Mouse (Mus musculus): ENCODE results near the gene Ccdc167. TPM values are rescaled to one million over a fixed set of nuclear protein-coding genes. Genes with fewer than 3 reads are reported as not detected.

Ccdc167 gene
- polyA plus RNA-seq, 1 experiment from 2014 or later, result 4.6 TPM

DNA sequence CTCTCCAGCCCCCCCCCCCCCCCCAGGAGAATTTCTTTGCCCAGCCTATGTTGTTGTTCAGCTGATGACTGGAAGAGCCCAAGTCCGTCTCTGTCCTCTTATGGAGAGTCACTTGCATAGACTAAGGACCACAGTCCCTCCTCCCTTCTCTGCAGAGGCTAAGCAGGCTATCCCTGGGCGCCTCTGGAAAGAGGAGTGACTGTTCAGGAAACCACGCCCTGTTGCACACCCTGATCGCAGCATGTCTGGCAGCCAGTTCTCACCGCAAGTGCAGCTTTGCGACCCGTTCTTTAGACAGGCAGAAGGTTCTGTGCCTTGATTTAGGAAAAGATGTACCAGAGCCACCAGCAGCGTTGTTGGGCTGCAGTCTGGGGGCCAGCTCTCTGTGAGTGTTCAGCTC, 78.9 kb downstream of the Ccdc167 start:
- Histone ChIP-seq H3K36me3 (replicated peaks; ENCODE audit: insufficient read depth, low read length) (peaks cover 76% of the 10 kb centered on the region), H3K27ac (ENCODE audit: low read depth) (peak overlapping the region; percentile 57; the same call in 1 of the 2 replicates), H3K27me3 (ENCODE audit: insufficient read depth, low read length) (no peaks in the 10 kb centered on the region), H3K4me2 (ENCODE audit: low read depth, low read length) (peak overlapping the region; percentile 49), H3K9me3 (ENCODE audit: low read length) (no peaks in the 10 kb centered on the region), H3K4me3 (ENCODE audit: low read depth, low read length) (no peak overlapping the region), H3K9ac (replicated peaks) (no peak overlapping the region), H3K4me1 (ENCODE audit: insufficient read depth) (peaks cover 15% of the 10 kb centered on the region)
- ATAC-seq (peak; percentile 72), DNase-seq (peak; percentile 61)
- no peak for TF ChIP-seq EP300 (IDR thresholded peaks at IDR 0.05; ENCODE audit: low read depth)
- no peak for TF ChIP-seq CTCF (IDR thresholded peaks at IDR 0.05; ENCODE audit: low read depth)
- WGBS (ENCODE audit: insufficient replicate concordance), result 38% methylated on average over 8 of the region's 8 CpGs

DNA sequence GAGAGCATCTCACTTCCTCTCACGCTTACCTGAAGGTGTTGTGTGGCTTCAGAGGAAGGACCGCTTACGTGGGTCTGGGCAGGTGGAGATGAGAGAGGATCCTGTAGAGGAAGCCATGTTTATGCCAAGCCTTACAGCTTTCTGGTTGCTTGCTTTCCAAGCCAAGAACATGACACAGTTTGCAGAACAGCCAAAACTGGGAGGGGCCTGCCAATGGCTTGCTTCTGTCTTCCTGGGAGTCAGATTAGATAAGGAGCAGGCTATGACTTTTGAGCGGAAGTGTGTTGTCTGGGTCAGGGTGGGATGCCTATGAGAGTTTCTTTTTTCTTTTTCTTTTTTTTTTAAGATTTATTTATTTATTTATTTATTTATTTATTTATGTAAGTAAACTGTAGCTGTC, 79.5 kb downstream of the Ccdc167 start:
- TF ChIP-seq CTCF (IDR thresholded peaks at IDR 0.05; ENCODE audit: low read depth) (no peak), EP300 (IDR thresholded peaks at IDR 0.05; ENCODE audit: low read depth) (no peak)
- no peak for DNase-seq
- peak overlapping the region; percentile 57; the same call in 1 of the 2 replicates for H3K27ac ChIP-seq (ENCODE audit: low read depth)
- no peak overlapping the region for H3K4me3 ChIP-seq (ENCODE audit: low read depth, low read length)
- ATAC-seq, result peak; percentile 38; the same call in 1 of the 2 replicates
- H3K27me3 ChIP-seq (ENCODE audit: insufficient read depth, low read length), result no peaks in the 10 kb centered on the region
- no peak overlapping the region for H3K9ac ChIP-seq (replicated peaks)
- H3K4me2 ChIP-seq (ENCODE audit: low read depth, low read length), result peak overlapping the region; percentile 36
- WGBS (ENCODE audit: insufficient replicate concordance), result 79% methylated on average over 4 of the region's 4 CpGs
- peaks cover 77% of the 10 kb centered on the region for H3K36me3 ChIP-seq (replicated peaks; ENCODE audit: insufficient read depth, low read length)
- H3K4me1 ChIP-seq (ENCODE audit: insufficient read depth), result peaks cover 15% of the 10 kb centered on the region
- H3K9me3 ChIP-seq (ENCODE audit: low read length), result no peaks in the 10 kb centered on the region

Other genes with a start within 250 kb of the Ccdc167 start
- 35.6 and 57.1 TPM in 2 replicates for gene Pim1, start 226.3 kb downstream of the Ccdc167 start, polyA plus RNA-seq (2015; fragmentation: Nextera tagmentation; extraction: Ambion mirVana)
- not detected in 2 replicates for gene Gm17657, start 167.4 kb downstream of the Ccdc167 start, polyA plus RNA-seq (2015; fragmentation: Nextera tagmentation; extraction: Ambion mirVana)
- 1.9 and 2.1 TPM in 2 replicates for gene Tbc1d22b, start 167.3 kb downstream of the Ccdc167 start, polyA plus RNA-seq (2015; fragmentation: Nextera tagmentation; extraction: Ambion mirVana)
- gene Tmem217, start 164.7 kb downstream of the Ccdc167 start, polyA plus RNA-seq (2015; fragmentation: Nextera tagmentation; extraction: Ambion mirVana), result not detected in 2 replicates
- gene Rnf8, start 102.3 kb downstream of the Ccdc167 start, polyA plus RNA-seq (2015; fragmentation: Nextera tagmentation; extraction: Ambion mirVana), result 20.9 and 22.3 TPM in 2 replicates
- gene Gm28043, start 102.2 kb downstream of the Ccdc167 start, polyA plus RNA-seq (2015; fragmentation: Nextera tagmentation; extraction: Ambion mirVana), result 0.49 and 0.69 TPM in 2 replicates
- gene Cmtr1, start 56.4 kb downstream of the Ccdc167 start, polyA plus RNA-seq (2015; fragmentation: Nextera tagmentation; extraction: Ambion mirVana), result 52.8 and 57.2 TPM in 2 replicates

All from liver, postnatal 0 days (tissue).